Mouse (Mus musculus) heart, adult 2 months (tissue): Measurements from ENCODE around the gene Zfp282.

Experiments used
- CTCF ChIP-seq: fragments of 200-600 bp; IDR thresholded peaks from 2 replicates; pipeline ENCODE4 v1.8.1; 2022; ENCODE audit warnings: antibody characterized with exemption, mild to moderate bottlenecking, moderate library complexity
- EP300 ChIP-seq: fragments of 200-500 bp; IDR thresholded peaks from 2 replicates; pipeline ENCODE4 v1.6.1; 2011; ENCODE audit warnings: low read depth, low read length, control low read depth; ENCODE audit not compliant: insufficient read depth
- POLR2A ChIP-seq: fragments of 200-500 bp; IDR thresholded peaks from 2 replicates; pipeline ENCODE4 v1.6.1; 2011; ENCODE audit warnings: mild to moderate bottlenecking, low read depth, low read length, control low read depth; ENCODE audit not compliant: insufficient read depth

DNA sequence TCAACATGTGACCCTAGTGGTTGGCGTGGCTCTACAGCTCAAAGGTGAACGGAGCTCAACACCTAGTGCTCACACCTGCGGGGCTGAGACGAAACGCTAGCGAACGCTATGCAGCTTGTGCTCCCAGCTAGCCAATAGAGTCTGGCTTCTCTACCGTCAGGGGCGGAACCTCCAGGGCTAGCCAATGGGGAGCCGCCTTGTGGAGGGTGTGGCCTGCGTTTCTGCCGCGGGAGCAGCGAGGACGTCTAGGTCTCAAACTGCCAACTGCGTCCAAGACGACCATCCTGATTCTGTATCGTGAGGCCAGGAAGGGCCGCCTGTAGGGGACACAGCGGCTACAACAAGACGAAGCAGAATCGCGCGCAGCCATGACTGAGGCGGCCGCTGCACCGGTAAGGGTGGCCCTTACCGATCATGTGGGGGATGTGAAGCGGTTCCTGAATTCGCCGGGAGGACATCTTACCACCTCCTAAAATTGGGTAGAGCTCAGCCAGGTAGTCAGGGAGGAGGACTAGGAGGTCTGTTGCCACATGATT is 76.3 kb downstream of the Zfp282 start, which contains the start of gene Zfp956:
- peak; percentile 37; the same call in 1 of the 2 replicates for TF ChIP-seq CTCF
- TF ChIP-seq EP300: no peak
- peak; percentile 71 for TF ChIP-seq POLR2A
